Mouse (Mus musculus): ENCODE data around the gene Mycbp2. TPM values are rescaled to one million over a fixed set of nuclear protein-coding genes. Genes with fewer than 3 reads are reported as not detected.
A peak's percentile ranks its signal among the peaks of the same experiment; 100 is the strongest.

The Mycbp2 gene
- polyA plus RNA-seq, 1 experiment from 2014 or later: 24.5 TPM

- ATAC-seq (ENCODE audit: insufficient number of reproducible peaks, insufficient read depth, low FRiP score, low TSS enrichment): no peak
- peaks cover 10% of the 10 kb centered on the region; the same call in 1 of the 2 replicates for H3K36me3 ChIP-seq
- no peaks in the 10 kb centered on the region for H3K9me3 ChIP-seq
- H3K4me3 ChIP-seq: peak overlapping the region; percentile 64
- peak overlapping the region; percentile 91 for H3K4me2 ChIP-seq (replicated peaks)
- H3K9ac ChIP-seq: peak overlapping the region; percentile 79; the same call in 1 of the 2 replicates
- H3K27ac ChIP-seq: peak overlapping the region; percentile 81
- H3K27me3 ChIP-seq: no peaks in the 10 kb centered on the region
- 12% methylated on average over 12 of the region's 12 CpGs for WGBS
- peaks cover 10% of the 10 kb centered on the region; the same call in 1 of the 2 replicates for H3K4me1 ChIP-seq
Measured at GRCm38 (mm10) chr14:103069465-103069863, 277.1 kb downstream of the Mycbp2 start.

DNA sequence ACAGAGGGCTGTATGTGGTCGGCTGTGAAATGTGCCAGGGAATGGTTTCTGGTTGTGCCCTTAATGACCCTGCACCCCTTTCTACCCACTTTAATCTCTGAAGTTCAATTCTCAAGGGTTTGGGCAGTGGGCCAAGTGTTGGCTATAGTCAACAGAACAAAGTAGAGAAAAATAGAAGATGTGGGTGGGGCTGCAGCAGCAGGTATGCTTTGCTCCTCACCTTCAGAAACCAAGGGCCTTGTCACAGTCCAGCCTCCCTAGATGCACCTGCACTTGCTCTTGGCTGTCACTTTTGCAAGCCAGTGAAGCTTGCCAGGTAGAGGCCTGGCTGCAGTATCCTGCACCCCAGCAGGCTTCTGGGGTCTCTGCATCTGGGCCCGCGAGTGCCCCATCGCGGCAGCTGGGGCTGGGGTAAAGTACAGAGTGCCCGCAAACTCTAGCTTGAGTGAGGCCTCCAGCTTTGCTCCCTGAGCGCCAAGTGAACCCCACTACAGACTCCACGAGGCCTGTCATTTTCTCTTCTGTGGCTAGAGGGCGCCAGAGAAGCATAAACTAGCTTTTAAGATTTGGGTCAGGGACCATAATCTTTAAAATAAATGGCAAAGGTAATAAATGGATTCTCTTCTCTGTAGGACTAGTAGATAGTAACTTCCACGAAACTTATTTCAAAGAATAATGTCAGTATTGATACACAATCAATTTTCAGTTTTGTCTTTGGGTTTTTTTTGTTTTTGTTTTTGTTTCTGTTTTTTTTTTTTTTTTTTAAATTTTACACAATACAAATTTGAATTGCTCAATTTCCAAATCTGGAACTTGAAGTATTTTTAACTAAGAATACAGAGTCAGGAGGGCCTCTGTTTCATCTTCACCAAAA, 281.1 kb downstream of the Mycbp2 start:
- no peak overlapping the region for H3K9ac ChIP-seq
- no peaks in the 10 kb centered on the region for H3K27me3 ChIP-seq
- H3K4me1 ChIP-seq: peaks cover 5% of the 10 kb centered on the region; the same call in 1 of the 2 replicates
- no peak for ATAC-seq (ENCODE audit: insufficient number of reproducible peaks, insufficient read depth, low FRiP score, low TSS enrichment)
- H3K4me2 ChIP-seq (replicated peaks): no peak overlapping the region
- WGBS: 15% methylated on average over 10 of the region's 10 CpGs
- no peaks in the 10 kb centered on the region for H3K36me3 ChIP-seq
- no peak overlapping the region for H3K27ac ChIP-seq
- no peak overlapping the region for H3K4me3 ChIP-seq
- no peaks in the 10 kb centered on the region for H3K9me3 ChIP-seq

Other genes starting within 250 kb of the Mycbp2 start
- 27.2 and 31.4 TPM in 2 replicates for gene Fbxl3, start 247.2 kb downstream of the Mycbp2 start, polyA plus RNA-seq (2016; fragmentation: Nextera tagmentation; extraction: Ambion mirVana)
- gene Scel, start 166.5 kb upstream of the Mycbp2 start, polyA plus RNA-seq (2016; fragmentation: Nextera tagmentation; extraction: Ambion mirVana): 0.46 and 0.71 TPM in 2 replicates